Mouse (Mus musculus): ENCODE data around the gene C2cd6.

C2cd6 gene

GRCm38 (mm10) chr1:59094705-59095104 lies at the start of gene C2cd6:
C2cd6 (minus strand) TSS chr1:59094900.
- DNase-seq (ENCODE audit: low spot score), result peak; percentile 79

GRCm38 (mm10) chr1:59142809-59143208 lies 48.1 kb upstream of the C2cd6 start:
- DNase-seq (ENCODE audit: low spot score), result peak; percentile 27

GRCm38 (mm10) chr1:59134419-59134818 lies 39.7 kb upstream of the C2cd6 start:
- DNase-seq (ENCODE audit: low spot score), result no peak

GRCm38 (mm10) chr1:59128879-59129278 lies 34.2 kb upstream of the C2cd6 start:
- DNase-seq (ENCODE audit: low spot score), result no peak

- DNase-seq (ENCODE audit: low spot score), result no peak
Measured at GRCm38 (mm10) chr1:59125558-59125957, 30.9 kb upstream of the C2cd6 start.

- peak; percentile 95 for DNase-seq (ENCODE audit: low spot score)
Measured at GRCm38 (mm10) chr1:59119720-59120457, 25.2 kb upstream of the C2cd6 start, which contains the start of gene Tmem237. Tmem237 (minus strand) TSS chr1:59120408.

GRCm38 (mm10) chr1:59110524-59110923 lies 15.8 kb upstream of the C2cd6 start:
- no peak for DNase-seq (ENCODE audit: low spot score)

GRCm38 (mm10) chr1:59102071-59102470 lies 7.4 kb upstream of the C2cd6 start:
- no peak for DNase-seq (ENCODE audit: low spot score)

GRCm38 (mm10) chr1:59101020-59101419 lies 6.3 kb upstream of the C2cd6 start:
- no peak for DNase-seq (ENCODE audit: low spot score)

GRCm38 (mm10) chr1:59070867-59071266 lies 23.8 kb downstream of the C2cd6 start:
- no peak for DNase-seq (ENCODE audit: low spot score)

GRCm38 (mm10) chr1:59067976-59068375 lies 26.7 kb downstream of the C2cd6 start:
- no peak for DNase-seq (ENCODE audit: low spot score)

- no peak for DNase-seq (ENCODE audit: low spot score)
Measured at GRCm38 (mm10) chr1:59063697-59064096, 31.0 kb downstream of the C2cd6 start.

GRCm38 (mm10) chr1:59056955-59057354 lies 37.7 kb downstream of the C2cd6 start:
- DNase-seq (ENCODE audit: low spot score), result no peak

- no peak for DNase-seq (ENCODE audit: low spot score)
Measured at GRCm38 (mm10) chr1:59051306-59051705, 43.4 kb downstream of the C2cd6 start.

GRCm38 (mm10) chr1:59037723-59038122 lies 57.0 kb downstream of the C2cd6 start:
- no peak for DNase-seq (ENCODE audit: low spot score)

GRCm38 (mm10) chr1:59021556-59021955 lies 73.1 kb downstream of the C2cd6 start:
- DNase-seq (ENCODE audit: low spot score), result no peak

- DNase-seq (ENCODE audit: low spot score), result no peak
Measured at GRCm38 (mm10) chr1:59009250-59009649, 85.5 kb downstream of the C2cd6 start.

Measured in testis, postnatal 14 days (tissue).